Mouse (Mus musculus): ENCODE results near the gene Ndufs2.

The Ndufs2 gene

DNA sequence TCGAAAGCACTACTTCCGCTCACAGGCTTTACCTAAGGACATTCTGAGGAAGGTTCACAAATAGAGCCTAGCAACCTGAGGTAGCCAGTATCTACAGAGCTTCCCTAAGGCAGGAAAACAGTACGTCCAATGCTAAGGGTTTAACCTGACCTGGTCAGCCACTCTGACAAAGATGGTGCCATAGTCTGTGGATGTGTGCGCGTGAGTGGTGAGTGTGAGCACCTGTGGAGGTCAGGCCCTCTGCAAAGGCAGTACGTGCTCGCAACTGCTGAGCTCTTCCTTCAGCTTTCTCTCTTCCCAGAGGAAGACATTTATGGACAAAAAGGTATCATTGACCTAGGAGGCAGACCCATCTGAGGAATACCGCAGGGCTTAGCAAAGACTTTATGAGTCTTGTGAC lies 27.2 kb upstream of the Ndufs2 start:
- no peak for DNase-seq

DNA sequence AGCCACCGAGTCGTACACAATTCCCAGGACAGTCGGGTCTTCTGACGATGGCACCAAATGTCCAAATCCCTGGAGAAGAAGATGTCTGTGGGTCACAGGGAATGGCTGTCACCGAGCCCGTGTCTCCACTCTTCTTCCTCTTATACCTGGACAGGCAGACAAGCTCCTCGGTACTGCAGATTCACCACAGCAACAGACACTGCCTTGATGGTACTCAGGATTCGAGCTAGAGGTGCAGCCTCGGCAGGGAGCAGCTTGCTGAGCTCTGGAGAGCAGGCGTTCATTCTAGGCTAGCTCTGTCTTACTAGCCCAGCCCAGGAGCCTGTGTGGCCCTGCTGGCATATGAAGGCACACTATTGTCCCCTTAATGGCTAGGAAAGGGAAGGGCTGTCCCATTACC lies 26.5 kb upstream of the Ndufs2 start:
- DNase-seq, result no peak

GRCm38 (mm10) chr1:171276110-171276748 lies 25.0 kb upstream of the Ndufs2 start:
- DNase-seq, result peak in 1 of 2 experiments; percentile 22

- peak in 1 of 2 experiments; percentile 17 for DNase-seq
Observed at GRCm38 (mm10) chr1:171275144-171275734, 24.1 kb upstream of the Ndufs2 start.

GRCm38 (mm10) chr1:171274171-171274570 lies 23.0 kb upstream of the Ndufs2 start:
- DNase-seq, result peak in 1 of 2 experiments; percentile 29

GRCm38 (mm10) chr1:171272086-171272485 lies 20.9 kb upstream of the Ndufs2 start:
- no peak for DNase-seq

DNA sequence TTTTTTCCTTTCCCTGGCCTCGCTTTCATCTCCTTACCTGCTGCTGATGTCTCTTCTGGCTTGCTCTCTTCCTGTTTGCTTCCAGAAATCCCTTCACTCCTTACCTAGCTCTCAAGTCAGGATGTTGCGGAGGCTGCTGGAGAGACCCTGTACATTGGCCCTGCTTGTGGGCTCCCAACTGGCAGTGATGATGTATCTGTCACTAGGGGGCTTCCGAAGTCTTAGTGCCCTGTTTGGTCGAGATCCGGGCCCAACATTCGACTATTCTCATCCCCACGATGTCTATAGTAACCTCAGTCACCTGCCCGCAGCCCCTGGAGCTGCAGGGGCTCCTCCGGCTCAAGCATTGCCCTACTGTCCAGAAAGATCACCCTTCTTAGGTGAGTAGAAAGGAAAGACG lies 20.4 kb upstream of the Ndufs2 start:
- DNase-seq, result no peak

- peak in 1 of 2 experiments; percentile 30 for DNase-seq
Observed at GRCm38 (mm10) chr1:171271196-171271595, 20.0 kb upstream of the Ndufs2 start.

DNA sequence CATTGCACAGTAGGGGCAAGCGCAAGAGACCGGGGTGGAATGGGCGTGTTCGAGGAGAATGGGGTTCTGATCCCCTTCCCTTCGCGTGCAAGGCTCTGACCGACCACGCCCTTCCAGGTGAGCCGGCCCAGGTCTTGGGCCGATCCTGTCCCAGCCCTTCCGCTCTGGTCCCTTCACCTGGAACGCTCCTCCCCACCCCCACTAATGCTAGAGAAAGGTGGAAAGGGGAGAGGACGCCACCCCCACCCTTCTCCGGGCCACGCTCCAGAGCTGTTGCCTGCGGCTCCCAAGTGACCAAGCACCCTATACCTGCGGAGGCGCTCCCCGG lies 19.3 kb upstream of the Ndufs2 start:
- DNase-seq, result peak; percentile 68 to 85

- DNase-seq, result peak; percentile 96 to 97
Observed at GRCm38 (mm10) chr1:171269848-171270572, 18.8 kb upstream of the Ndufs2 start, which contains the start of gene B4galt3. Gene B4galt3, plus strand, starts transcription at chr1:171270328.

DNA sequence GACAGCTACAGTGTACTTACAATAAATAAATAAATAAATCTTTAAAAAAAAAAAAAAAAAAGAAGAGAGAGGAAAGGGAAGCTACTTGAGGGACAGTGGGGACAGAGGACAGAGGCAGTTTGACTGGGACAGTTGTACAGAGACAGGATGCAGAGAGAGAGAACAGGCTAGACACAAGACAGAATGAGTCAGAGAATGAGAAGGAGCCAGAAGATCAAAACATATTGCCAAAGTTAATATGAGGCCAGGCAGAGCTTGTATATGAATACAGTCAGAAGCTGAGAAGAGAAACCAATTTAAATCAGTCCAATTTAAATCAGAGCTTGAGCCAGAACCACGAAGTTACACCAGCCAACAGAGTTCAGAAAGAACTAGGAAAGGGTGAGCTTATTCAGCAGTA lies 17.2 kb upstream of the Ndufs2 start:
- DNase-seq, result no peak

GRCm38 (mm10) chr1:171265971-171266744 lies 15.0 kb upstream of the Ndufs2 start:
- no peak for DNase-seq

- no peak for DNase-seq
Observed at GRCm38 (mm10) chr1:171263666-171264461, 12.7 kb upstream of the Ndufs2 start.

DNA sequence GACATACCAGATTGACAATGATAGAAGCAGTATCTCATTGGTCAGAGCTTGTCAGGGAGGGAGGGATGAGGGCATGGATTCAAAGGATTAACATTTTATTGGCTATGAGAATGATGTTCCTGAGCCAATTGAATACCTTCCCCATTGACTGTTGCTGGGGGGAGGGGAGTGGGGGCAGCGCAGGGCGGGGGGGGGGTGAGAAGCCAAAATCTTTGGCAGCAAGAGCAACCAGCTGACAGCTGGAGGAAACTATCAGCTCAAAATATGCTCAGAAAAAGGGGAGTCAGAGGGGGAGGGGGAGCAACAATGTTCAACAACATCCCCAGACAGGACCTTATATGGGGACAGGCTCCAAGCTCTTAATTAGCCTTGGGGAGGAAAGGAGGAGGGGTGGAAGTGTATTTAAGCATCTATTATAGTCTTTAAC lies 12.0 kb upstream of the Ndufs2 start:
- peak; percentile 62 to 65 for DNase-seq

GRCm38 (mm10) chr1:171262594-171263130 lies 11.5 kb upstream of the Ndufs2 start:
- peak; percentile 81 to 88 for DNase-seq

- peak in 1 of 2 experiments; percentile 67 for DNase-seq
Observed at GRCm38 (mm10) chr1:171260316-171260715, 9.1 kb upstream of the Ndufs2 start.

GRCm38 (mm10) chr1:171258921-171259320 lies 7.7 kb upstream of the Ndufs2 start:
- no peak for DNase-seq

DNA sequence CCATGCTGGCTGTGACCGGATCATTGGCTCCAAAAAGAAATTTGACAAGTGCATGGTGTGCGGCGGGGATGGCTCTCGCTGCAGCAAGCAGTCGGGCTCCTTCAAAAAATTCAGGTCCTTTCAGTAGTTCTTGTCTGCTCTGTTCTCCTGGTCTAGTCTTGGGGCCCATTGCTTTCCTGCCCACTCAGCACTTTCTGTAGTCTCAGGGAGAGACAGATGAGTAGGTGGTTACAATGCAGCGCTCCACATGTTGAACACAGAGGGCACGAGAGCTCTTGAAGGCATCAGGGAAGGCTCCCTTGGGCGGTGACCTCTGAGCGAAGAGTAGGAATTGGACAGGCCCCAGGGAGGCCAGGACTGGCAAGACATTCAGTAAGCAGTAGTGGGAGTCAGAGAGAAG lies 6.6 kb upstream of the Ndufs2 start:
- DNase-seq, result no peak

GRCm38 (mm10) chr1:171256937-171257548 lies 5.9 kb upstream of the Ndufs2 start:
- DNase-seq, result peak; percentile 22 to 76

- DNase-seq, result no peak
Observed at GRCm38 (mm10) chr1:171256095-171256818, 5.1 kb upstream of the Ndufs2 start.

DNA sequence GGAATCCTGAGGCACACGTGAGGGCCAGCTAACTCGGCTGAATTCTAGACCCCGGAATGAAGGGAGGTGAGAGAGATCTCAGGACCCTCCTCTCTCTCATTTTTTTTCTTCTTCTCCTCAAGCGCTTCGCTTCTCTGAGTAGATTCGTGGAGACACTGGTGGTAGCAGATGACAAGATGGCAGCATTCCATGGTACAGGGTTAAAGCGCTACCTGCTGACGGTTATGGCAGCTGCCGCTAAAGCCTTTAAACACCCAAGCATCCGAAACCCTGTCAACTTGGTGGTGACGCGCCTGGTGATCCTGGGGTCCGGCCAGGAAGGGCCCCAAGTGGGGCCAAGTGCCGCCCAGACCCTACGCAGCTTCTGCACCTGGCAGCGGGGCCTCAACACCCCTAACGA lies 1.2 kb upstream of the Ndufs2 start:
- no peak for DNase-seq

All from lung, postnatal 4 days (tissue).